Mouse (Mus musculus): ENCODE results near the gene Gm28230.

Gene Gm28230

DNA sequence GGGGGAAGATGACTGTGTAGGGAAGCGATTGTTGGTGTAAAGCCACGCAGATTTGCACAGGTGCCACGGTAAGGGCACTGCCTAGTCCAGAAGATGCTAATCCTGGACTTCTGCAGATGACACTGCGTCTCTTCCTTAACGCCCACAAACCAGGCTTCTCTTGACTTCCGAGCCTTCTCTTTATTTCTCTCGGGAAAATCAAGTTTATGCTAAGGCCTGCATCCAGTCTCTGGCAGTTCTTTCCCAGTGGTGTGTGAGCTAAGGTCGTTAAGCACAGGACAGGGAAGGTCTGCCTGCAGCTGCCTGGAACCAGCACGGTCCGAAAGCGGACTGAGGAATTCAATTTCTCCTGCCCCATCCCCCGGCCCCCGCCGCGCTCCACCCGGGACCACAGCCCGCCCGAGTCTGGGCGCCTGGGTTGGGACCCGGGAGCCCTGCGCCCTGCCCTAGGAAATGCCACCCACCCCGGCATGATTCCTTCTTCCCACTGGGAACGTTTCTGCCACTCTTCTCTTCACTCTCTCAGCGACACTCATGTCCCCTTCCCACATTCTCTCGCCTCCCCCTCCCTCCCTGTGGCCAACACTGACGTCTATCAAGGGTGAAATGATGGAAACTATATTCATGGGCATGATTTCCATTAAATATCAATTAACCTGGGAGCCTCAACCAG, 22.7 kb upstream of the Gm28230 start:
- no peak for DNase-seq (ENCODE audit: low spot score in 2 of 2)

- no peak for DNase-seq (ENCODE audit: low spot score in 2 of 2)
These were observed 22.0 kb upstream of the Gm28230 start, which contains the start of gene Hoxd8 for GRCm38 (mm10) chr2:74704393-74704998. Hoxd8 (plus strand) TSS chr2:74704615.

DNA sequence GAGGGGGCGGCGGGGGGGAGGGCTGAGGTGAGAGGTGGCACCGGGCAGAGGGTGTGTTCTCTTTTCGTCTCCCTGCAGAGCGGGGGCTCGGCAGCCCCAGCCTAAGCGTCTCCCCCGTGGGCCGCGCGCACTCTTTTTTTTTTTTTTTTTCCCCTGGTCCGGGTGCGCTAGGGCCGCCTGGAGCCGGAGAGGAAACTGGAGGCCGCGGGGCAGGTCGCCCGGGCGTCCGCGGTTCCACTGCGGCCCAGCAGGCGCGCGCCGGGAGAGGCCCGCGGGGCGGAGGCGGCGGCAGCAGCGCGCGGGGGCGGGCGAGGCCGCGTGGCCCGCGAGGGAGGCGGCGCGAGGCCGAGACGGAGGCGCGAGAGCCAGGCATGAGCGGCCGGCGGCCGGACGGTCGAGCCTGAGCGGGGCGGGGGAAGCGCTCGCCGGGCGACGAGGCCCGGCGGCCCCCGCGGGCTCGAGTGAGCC, 21.5 kb upstream of the Gm28230 start:
- DNase-seq (ENCODE audit: low spot score in 2 of 2) = no peak

- DNase-seq (ENCODE audit: low spot score in 2 of 2) = no peak
These were observed 20.9 kb upstream of the Gm28230 start for GRCm38 (mm10) chr2:74705467-74706089.

- DNase-seq (ENCODE audit: low spot score in 2 of 2) = no peak
These were observed 20.1 kb upstream of the Gm28230 start for GRCm38 (mm10) chr2:74706393-74706960.

DNA sequence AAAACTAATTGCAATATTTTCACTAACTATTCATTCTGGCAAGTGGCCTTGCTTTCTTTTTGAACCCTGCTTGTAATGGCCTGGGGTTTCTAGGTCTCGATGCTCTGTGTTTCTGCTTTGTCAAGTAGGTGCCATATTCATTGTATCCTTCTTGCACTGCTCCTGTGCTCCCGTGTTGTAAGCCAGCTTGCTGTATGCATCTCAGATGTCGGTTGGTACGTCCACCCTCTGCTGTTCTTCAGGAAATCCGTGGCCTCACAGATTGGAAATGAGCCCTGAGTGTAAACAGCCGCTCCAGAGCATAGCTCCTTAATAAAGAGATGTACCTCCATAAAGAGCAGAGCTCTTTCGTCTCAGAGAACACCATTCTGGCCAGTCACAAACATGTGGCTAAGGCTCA, 18.9 kb upstream of the Gm28230 start:
- no peak for DNase-seq (ENCODE audit: low spot score in 2 of 2)

DNA sequence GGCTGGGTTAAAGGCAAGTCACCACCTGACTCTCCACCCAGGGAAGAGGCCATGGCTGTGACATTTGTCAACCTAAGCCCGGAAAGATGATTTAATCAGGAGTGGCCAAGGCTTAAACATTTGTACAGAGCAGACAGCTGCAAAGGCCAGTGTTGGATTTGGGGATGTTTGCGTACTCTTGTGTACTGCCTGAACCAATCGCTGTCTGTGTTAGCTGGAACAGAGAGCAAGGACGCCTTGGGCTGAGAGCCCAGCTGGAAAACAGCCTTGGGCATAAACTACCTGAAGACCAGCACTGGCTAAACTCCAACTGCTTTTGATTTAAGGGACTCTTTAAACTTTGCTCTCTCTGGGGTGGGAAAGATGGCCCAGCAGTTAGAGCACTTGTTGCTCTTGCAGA, 17.9 kb upstream of the Gm28230 start:
- DNase-seq (ENCODE audit: low spot score in 2 of 2) = no peak

- DNase-seq (ENCODE audit: low spot score in 2 of 2) = no peak
These were observed 16.8 kb upstream of the Gm28230 start for GRCm38 (mm10) chr2:74709465-74710419.

- DNase-seq (ENCODE audit: low spot score in 2 of 2) = no peak
These were observed 15.5 kb upstream of the Gm28230 start for GRCm38 (mm10) chr2:74710929-74711543.

- no peak for DNase-seq (ENCODE audit: low spot score in 2 of 2)
These were observed 14.6 kb upstream of the Gm28230 start, which contains the start of the genes Hoxd3 and Hoxd4 for GRCm38 (mm10) chr2:74711721-74712621. Hoxd3 (plus strand) TSS chr2:74711927. Hoxd4 (plus strand) TSS chr2:74711929.

DNA sequence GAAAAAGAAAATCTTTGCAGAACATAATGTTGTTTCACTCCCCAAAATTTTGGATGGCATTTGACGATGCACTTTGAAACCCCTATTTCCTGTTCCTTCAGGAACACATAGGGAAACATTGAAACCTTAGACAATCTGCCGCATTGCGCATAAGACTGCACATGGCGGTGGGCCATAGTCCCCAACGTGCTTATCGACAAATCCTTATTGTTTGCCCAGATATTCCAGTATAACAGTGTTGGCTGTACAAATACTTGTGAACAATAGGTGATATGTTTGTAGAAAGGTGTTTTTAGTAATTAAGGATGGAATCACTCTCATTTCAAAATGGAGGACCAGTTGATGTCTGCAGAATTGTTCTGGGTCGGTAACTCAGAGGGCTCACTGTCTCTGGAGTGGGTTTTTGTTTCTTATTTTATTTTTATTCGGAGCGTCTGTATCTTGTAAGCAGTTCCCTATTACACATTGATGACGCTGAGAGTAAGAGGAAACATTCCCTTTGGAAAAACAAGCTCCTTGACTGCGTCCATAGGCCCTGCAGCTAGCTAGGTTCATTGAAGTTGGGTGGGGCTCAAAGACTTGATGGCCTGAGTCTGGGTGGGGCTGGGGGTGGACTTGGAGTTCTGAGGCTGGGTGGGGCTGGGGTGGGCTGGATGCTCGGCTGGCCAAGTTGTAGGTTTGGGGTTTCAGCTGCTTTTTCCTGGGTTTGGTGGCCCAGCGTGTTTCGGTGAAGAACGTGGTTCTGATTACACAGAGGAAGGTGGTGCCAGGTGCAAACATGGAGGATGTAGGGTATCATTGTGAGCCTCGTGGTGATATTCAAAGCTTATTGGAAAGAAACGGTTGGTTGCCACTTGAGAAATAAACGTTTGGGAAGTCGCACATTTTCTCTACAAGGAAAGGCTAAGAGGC, 13.0 kb upstream of the Gm28230 start:
- DNase-seq (ENCODE audit: low spot score in 2 of 2) = no peak

DNA sequence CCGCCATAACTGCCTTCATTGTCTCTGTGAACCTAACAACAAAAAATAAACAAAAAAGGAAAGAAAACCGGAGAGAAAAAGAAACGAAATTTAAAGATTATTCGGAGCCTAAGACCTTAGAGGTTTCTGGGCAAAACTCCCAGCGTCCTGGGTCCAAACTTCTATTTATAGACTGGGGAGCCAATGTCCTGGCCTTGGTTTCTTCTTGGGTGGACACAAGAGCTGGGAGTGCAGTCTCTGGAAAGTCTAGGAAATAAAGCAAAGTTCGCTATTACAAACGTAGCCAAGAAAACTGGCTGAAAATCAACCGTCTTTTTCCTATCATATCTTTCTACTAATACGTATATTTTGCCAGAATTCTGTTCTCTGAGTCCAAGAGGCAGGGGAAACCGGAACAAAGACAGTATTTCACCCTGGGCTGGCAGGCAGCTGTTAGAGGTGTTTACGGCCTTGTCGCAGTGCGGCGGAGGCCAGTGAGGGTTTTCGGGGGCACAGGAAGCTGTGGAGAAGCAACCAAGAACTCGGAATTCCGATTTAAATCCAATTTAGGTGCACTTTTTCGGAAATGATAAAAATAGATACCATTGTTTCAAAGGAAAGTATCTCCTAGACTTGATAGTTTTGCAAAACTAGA, 12.3 kb upstream of the Gm28230 start:
- DNase-seq (ENCODE audit: low spot score in 2 of 2) = no peak

DNA sequence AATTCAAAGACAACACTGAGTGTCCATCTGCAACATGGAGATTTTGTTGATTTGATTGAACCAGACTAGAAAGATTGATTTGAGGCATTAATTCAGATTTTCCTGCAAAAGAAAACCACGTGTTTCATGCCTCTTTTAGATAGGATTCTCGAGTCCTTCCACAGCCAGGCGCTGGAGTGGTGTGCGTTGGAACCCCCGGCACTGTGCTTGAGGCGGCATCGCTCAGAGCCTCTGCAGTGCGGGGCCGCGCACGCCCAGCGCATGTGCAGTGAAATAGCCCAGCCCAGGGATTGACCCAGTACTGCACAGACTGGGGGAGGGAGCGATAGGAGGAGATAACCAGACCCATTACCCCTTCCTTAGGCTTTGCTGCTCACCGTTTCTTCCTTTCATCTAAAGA, 11.6 kb upstream of the Gm28230 start:
- DNase-seq (ENCODE audit: low spot score in 2 of 2) = no peak

GRCm38 (mm10) chr2:74715504-74716241, 10.9 kb upstream of the Gm28230 start:
- peak; percentile 66 to 74 for DNase-seq (ENCODE audit: low spot score in 2 of 2)

GRCm38 (mm10) chr2:74720384-74720783, 6.1 kb upstream of the Gm28230 start:
- no peak for DNase-seq (ENCODE audit: low spot score in 2 of 2)

- DNase-seq (ENCODE audit: low spot score in 2 of 2) = no peak
These were observed 5.5 kb upstream of the Gm28230 start for GRCm38 (mm10) chr2:74720955-74721491.

DNA sequence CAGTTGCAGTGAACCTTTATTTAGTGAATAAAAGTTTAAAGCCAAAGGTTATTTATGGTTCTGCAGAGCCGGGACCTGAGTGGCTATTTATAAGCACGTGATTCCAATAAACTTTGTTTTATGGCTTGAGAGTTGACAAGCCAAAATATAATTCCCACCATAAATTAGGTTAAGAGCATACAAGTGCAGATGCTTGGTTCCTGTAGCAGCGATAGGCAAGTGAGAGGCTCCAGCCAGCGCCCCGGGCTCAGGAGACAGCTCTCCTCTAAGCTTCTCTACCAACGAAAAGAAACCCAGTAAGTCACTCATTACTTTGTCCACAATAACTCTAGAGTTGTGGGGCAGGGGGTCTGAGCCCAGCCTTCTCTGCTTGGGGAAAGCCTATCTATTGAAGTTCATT, 4.6 kb upstream of the Gm28230 start:
- DNase-seq (ENCODE audit: low spot score in 2 of 2) = no peak
